Mouse (Mus musculus) stomach, postnatal 0 days (tissue): ENCODE results near the gene E030025P04Rik. TPM values are rescaled to one million over a fixed set of nuclear protein-coding genes. Genes with fewer than 3 reads are reported as not detected.

Source experiments
- ATAC-seq: fragments of 200-750 bp; cut with Nextera tagmentation; 2 replicates; pipeline ENCODE4 v1.8.0; 2017; ENCODE audit not compliant: low FRiP score, low TSS enrichment
- DNase-seq: peaks from one replicate; pipeline ENCODE4 v3.0.0-alpha.2; 2016; ENCODE audit warnings: low spot score
- H3K27ac ChIP-seq: fragments of 300-500 bp; sonication (generic); replicated peaks from 2 replicates; pipeline ENCODE4 v1.5.1; 2014; ENCODE audit warnings: mild to moderate bottlenecking, control low read depth
- H3K27me3 ChIP-seq: fragments of 300-500 bp; sonication (generic); 2 replicates; pipeline ENCODE4 v1.6.1; 2014; ENCODE audit warnings: low read length; ENCODE audit not compliant: control insufficient read depth, insufficient read depth
- H3K36me3 ChIP-seq: fragments of 300-500 bp; sonication (generic); 2 replicates; pipeline ENCODE4 v1.6.1; 2014; ENCODE audit warnings: low read length, mixed read lengths; ENCODE audit not compliant: control insufficient read depth, insufficient read depth
- H3K4me1 ChIP-seq: fragments of 300-500 bp; sonication (generic); replicated peaks from 2 replicates; pipeline ENCODE4 v1.6.1; 2014; ENCODE audit warnings: antibody characterized with exemption; ENCODE audit not compliant: control insufficient read depth, insufficient read depth
- H3K4me2 ChIP-seq: fragments of 300-500 bp; sonication (generic); replicated peaks from 2 replicates; pipeline ENCODE4 v1.6.1; 2014; ENCODE audit warnings: low read depth, mild to moderate bottlenecking, control low read depth, moderate library complexity
- H3K4me3 ChIP-seq: fragments of 300-500 bp; sonication (generic); 2 replicates; pipeline ENCODE4 v1.5.1; 2014; ENCODE audit warnings: low read depth, low read length, control low read depth
- H3K9ac ChIP-seq: fragments of 300-500 bp; sonication (generic); 2 replicates; pipeline ENCODE4 v1.6.1; 2014; ENCODE audit warnings: mild to moderate bottlenecking, low read length, control low read depth, mixed read lengths
- H3K9me3 ChIP-seq: fragments of 300-500 bp; sonication (generic); 2 replicates; pipeline ENCODE4 v1.6.1; 2016; ENCODE audit warnings: low read length; ENCODE audit not compliant: control insufficient read depth
- CTCF ChIP-seq: IDR thresholded peaks from 2 replicates; pipeline ENCODE4 v1.5.1; 2016; ENCODE audit warnings: antibody characterized with exemption, low read depth, mild to moderate bottlenecking, moderate library complexity
- EP300 ChIP-seq: optimal IDR thresholded peaks from 2 replicates; pipeline ENCODE3; 2016; ENCODE audit warnings: antibody characterized with exemption
- WGBS: fragments of 180-500 bp; shearing (Covaris S2); extraction: QIAGEN DNeasy Blood & Tissue Kit; methylation state at CpG from one replicate; pipeline ENCODE4 v1.1.7; 2014; 5-methylcytosine and 5-hydroxymethylcytosine counted together
- polyA plus RNA-seq: library from polyadenylated mRNA; unstranded; fragments of >200 nt; fragmentation: Nextera tagmentation; extraction: Ambion mirVana; gene quantifications from 2 replicates; pipeline ENCODE4 v1.2.1, GENCODE M21; 2015

Gene E030025P04Rik
- polyA plus RNA-seq: not detected in 2 replicates

GRCm38 (mm10) chr11:109144236-109144635 is at the start of gene E030025P04Rik:
Gene E030025P04Rik, minus strand, starts transcription at chr11:109144369.
- H3K4me1 ChIP-seq: no peaks in the 10 kb centered on the region
- TF ChIP-seq CTCF (no peak), EP300 (no peak)
- H3K27ac ChIP-seq: peak within 1 kb of the TSS; percentile 56; the same call in 1 of the 2 replicates
- no peaks in the 10 kb centered on the region for H3K27me3 ChIP-seq
- H3K4me2 ChIP-seq: no peak within 1 kb of the TSS
- peak; percentile 82; the same call in 1 of the 2 replicates for ATAC-seq
- no peak for DNase-seq
- 41% methylated on average over 4 of the region's 4 CpGs for WGBS
- no peaks in the 10 kb centered on the region for H3K36me3 ChIP-seq
- H3K9me3 ChIP-seq: no peaks in the 10 kb centered on the region
- no peak within 1 kb of the TSS for H3K4me3 ChIP-seq
- no peak within 1 kb of the TSS for H3K9ac ChIP-seq

- no peaks in the 10 kb centered on the region for H3K36me3 ChIP-seq
- peak; percentile 79 for DNase-seq
- no peaks in the 10 kb centered on the region for H3K9me3 ChIP-seq
- no peak overlapping the region for H3K4me3 ChIP-seq
- H3K27me3 ChIP-seq: no peaks in the 10 kb centered on the region
- no peak for TF ChIP-seq EP300
- peak; percentile 89 for TF ChIP-seq CTCF
- ATAC-seq: 0 out of 2 replicates have a peak, but pooled peaks have one; percentile 56
- H3K4me2 ChIP-seq: no peak overlapping the region
- no peak overlapping the region for H3K27ac ChIP-seq
- no peaks in the 10 kb centered on the region for H3K4me1 ChIP-seq
- WGBS: 50% methylated on average over 15 of the region's 15 CpGs
- H3K9ac ChIP-seq: no peak overlapping the region
Measured at GRCm38 (mm10) chr11:109192673-109193557, 48.7 kb upstream of the E030025P04Rik start.

- TF ChIP-seq EP300: no peak
- TF ChIP-seq CTCF: no peak
- Histone ChIP-seq H3K4me1 (no peaks in the 10 kb centered on the region), H3K4me3 (no peak overlapping the region), H3K27ac (no peak overlapping the region), H3K9me3 (no peaks in the 10 kb centered on the region), H3K4me2 (no peak overlapping the region), H3K9ac (no peak overlapping the region), H3K36me3 (no peaks in the 10 kb centered on the region), H3K27me3 (no peaks in the 10 kb centered on the region)
- DNase-seq (no peak), ATAC-seq (no peak)
- WGBS: 88% methylated on average over 5 of the region's 5 CpGs
Measured at GRCm38 (mm10) chr11:109188235-109188634, 44.1 kb upstream of the E030025P04Rik start.

- Histone ChIP-seq H3K4me3 (no peak overlapping the region), H3K36me3 (no peaks in the 10 kb centered on the region), H3K9me3 (no peaks in the 10 kb centered on the region), H3K27ac (no peak overlapping the region), H3K27me3 (no peaks in the 10 kb centered on the region), H3K4me1 (no peaks in the 10 kb centered on the region), H3K9ac (no peak overlapping the region), H3K4me2 (no peak overlapping the region)
- no peak for DNase-seq
- 70% methylated on average over 6 of the region's 6 CpGs for WGBS
- TF ChIP-seq CTCF: no peak
- no peak for TF ChIP-seq EP300
- no peak for ATAC-seq
Measured at GRCm38 (mm10) chr11:109187631-109188184, 43.5 kb upstream of the E030025P04Rik start.

- Histone ChIP-seq H3K4me2 (no peak overlapping the region), H3K4me3 (no peak overlapping the region), H3K4me1 (no peaks in the 10 kb centered on the region), H3K9me3 (no peaks in the 10 kb centered on the region), H3K36me3 (no peaks in the 10 kb centered on the region), H3K9ac (no peak overlapping the region), H3K27ac (no peak overlapping the region), H3K27me3 (no peaks in the 10 kb centered on the region)
- no peak for TF ChIP-seq CTCF
- TF ChIP-seq EP300: no peak
- DNase-seq: no peak
- no peak for ATAC-seq
- 58% methylated on average over 7 of the region's 7 CpGs for WGBS
Measured at GRCm38 (mm10) chr11:109181118-109181517, 36.9 kb upstream of the E030025P04Rik start.

GRCm38 (mm10) chr11:109180290-109180689 is 36.1 kb upstream of the E030025P04Rik start:
- no peaks in the 10 kb centered on the region for H3K27me3 ChIP-seq
- DNase-seq (peak; percentile 59), ATAC-seq (peak; percentile 67)
- H3K27ac ChIP-seq: no peak overlapping the region
- TF ChIP-seq CTCF (no peak), EP300 (no peak)
- no peak overlapping the region for H3K9ac ChIP-seq
- H3K4me2 ChIP-seq: no peak overlapping the region
- no peaks in the 10 kb centered on the region for H3K36me3 ChIP-seq
- no peak overlapping the region for H3K4me3 ChIP-seq
- no peaks in the 10 kb centered on the region for H3K9me3 ChIP-seq
- 68% methylated on average over 11 of the region's 11 CpGs for WGBS
- no peaks in the 10 kb centered on the region for H3K4me1 ChIP-seq
